Mouse (Mus musculus) ES-E14 (cell line): ENCODE measurements around the gene Rph3a. TPM values are rescaled to one million over a fixed set of nuclear protein-coding genes. Genes with fewer than 3 reads are reported as not detected.

ENCODE experiments used
- DNase-seq: peaks from one replicate; pipeline ENCODE4 v3.0.0-alpha.2; 2013; ENCODE audit warnings: low read depth, low spot score
- H3K27ac ChIP-seq: 2 replicates; pipeline ENCODE4 v1.5.1; 2012; ENCODE audit warnings: low read depth, mild to moderate bottlenecking, low read length, moderate library complexity, mixed read lengths; ENCODE audit not compliant: poor library complexity, insufficient read depth, severe bottlenecking
- H3K36me3 ChIP-seq: 2 replicates; pipeline ENCODE4 v1.6.1; 2012; ENCODE audit warnings: mild to moderate bottlenecking, low read length, moderate library complexity, mixed read lengths; ENCODE audit not compliant: control insufficient read depth, poor library complexity, insufficient read depth, severe bottlenecking
- H3K4me1 ChIP-seq, 2 experiments: fragments of 150-350 bp in 1 of 2; sonication (generic) in 1 of 2; 2 replicates each; pipeline ENCODE4 v1.6.1; 2012; ENCODE audit warnings: low read length in 2 of 2, mild to moderate bottlenecking in 1 of 2, mixed read lengths in 1 of 2; ENCODE audit not compliant: control insufficient read depth in 2 of 2, insufficient read depth in 2 of 2, poor library complexity in 1 of 2
- H3K4me3 ChIP-seq, 2 experiments: fragments of 150-350 bp in 1 of 2; sonication (generic) in 1 of 2; 2 replicates each; pipeline ENCODE4 v1.5.1; 2012; ENCODE audit warnings: low read length in 2 of 2, low read depth in 1 of 2, mild to moderate bottlenecking in 1 of 2, mixed read lengths in 1 of 2; ENCODE audit not compliant: insufficient read depth in 1 of 2, poor library complexity in 1 of 2, severe bottlenecking in 1 of 2
- H3K9ac ChIP-seq: 2 replicates; pipeline ENCODE4 v1.6.1; 2012; ENCODE audit warnings: low read depth, mild to moderate bottlenecking, low read length, mixed read lengths; ENCODE audit not compliant: poor library complexity, insufficient read depth, severe bottlenecking
- H3K9me3 ChIP-seq: fragments of 150-350 bp; sonication (generic); 2 replicates; pipeline ENCODE4 v1.6.1; 2012; ENCODE audit warnings: low read depth, mild to moderate bottlenecking, low read length; ENCODE audit not compliant: control insufficient read depth, insufficient read depth
- CHD2 ChIP-seq: IDR thresholded peaks from 2 replicates; pipeline ENCODE4 v1.6.1; 2014; ENCODE audit warnings: mild to moderate bottlenecking, low read depth, low read length, inconsistent platforms
- HCFC1 ChIP-seq: IDR thresholded peaks from 2 replicates; pipeline ENCODE4 v1.6.1; 2012; ENCODE audit warnings: low read length, inconsistent platforms, borderline replicate concordance; ENCODE audit not compliant: insufficient read depth
- MAFK ChIP-seq: IDR thresholded peaks from 2 replicates; pipeline ENCODE4 v1.6.1; 2014; ENCODE audit warnings: mild to moderate bottlenecking, low read depth, low read length, inconsistent platforms; ENCODE audit not compliant: insufficient read depth
- ZC3H11A ChIP-seq: IDR thresholded peaks from 2 replicates; pipeline ENCODE4 v1.6.1; 2012; ENCODE audit warnings: low read depth, mild to moderate bottlenecking, inconsistent platforms, low read length, borderline replicate concordance
- ZNF384 ChIP-seq: IDR thresholded peaks from 2 replicates; pipeline ENCODE4 v1.6.1; 2012; ENCODE audit warnings: low read depth, low read length, inconsistent platforms
- in situ Hi-C, 2 experiments: fragments of 600-800 bp; cut with MboI; formaldehyde crosslinking; loops; one replicate each; pipeline ENCODE4 v1.15.1; 2025; ENCODE audit warnings: low sequenced_read_pairs in 2 of 2, inconsistent platforms in 1 of 2; ENCODE audit not compliant: unreplicated experiment in 2 of 2
- total RNA-seq: library from RNA; depleted of rRNA; stranded (reverse); fragments of 300-350 nt; gene quantifications from 2 replicates; pipeline ENCODE4 v1.2.3, GENCODE M21; 2012

The Rph3a gene
- total RNA-seq, 1 experiment = 0.09 TPM

GRCm38 (mm10) chr5:121007130-121007529 is 2.8 kb downstream of the Rph3a start:
- H3K9me3 ChIP-seq = no peaks in the 10 kb centered on the region
- TF ChIP-seq HCFC1 (no peak), CHD2 (no peak), ZC3H11A (no peak), ZNF384 (no peak), MAFK (no peak)
- peaks cover 2 to 5% of the 10 kb centered on the region in 2 experiments; a peak in 1 of 4 replicates for H3K4me1 ChIP-seq
- no peak overlapping the region for H3K27ac ChIP-seq
- in situ Hi-C loops = no loop called here
- H3K36me3 ChIP-seq = no peaks in the 10 kb centered on the region
- no peak overlapping the region for H3K9ac ChIP-seq
- no peak for DNase-seq
- no peak overlapping the region for H3K4me3 ChIP-seq

GRCm38 (mm10) chr5:121006176-121006575 is 3.7 kb downstream of the Rph3a start:
- DNase-seq = no peak
- Histone ChIP-seq H3K27ac (no peak overlapping the region), H3K4me3 (no peak overlapping the region), H3K9ac (no peak overlapping the region), H3K4me1 (peaks cover 4 to 7% of the 10 kb centered on the region in 2 experiments; a peak in 2 of 4 replicates), H3K36me3 (no peaks in the 10 kb centered on the region), H3K9me3 (no peaks in the 10 kb centered on the region)
- in situ Hi-C loops = no loop called here
- TF ChIP-seq ZNF384 (no peak), CHD2 (no peak), ZC3H11A (no peak), HCFC1 (no peak), MAFK (no peak)

- in situ Hi-C loops = no loop called here
- H3K9me3 ChIP-seq = no peaks in the 10 kb centered on the region
- H3K9ac ChIP-seq = 0 out of 2 replicates have a peak overlapping the region, but pooled peaks have one; percentile 17
- peaks cover 4 to 7% of the 10 kb centered on the region in 2 experiments; a peak in 2 of 4 replicates for H3K4me1 ChIP-seq
- H3K4me3 ChIP-seq = peak overlapping the region; percentile 22 to 33; a peak in 2 of 4 replicates
- H3K27ac ChIP-seq = no peak overlapping the region
- no peak for DNase-seq
- TF ChIP-seq MAFK (no peak), HCFC1 (no peak), CHD2 (no peak), ZNF384 (no peak), ZC3H11A (no peak)
- H3K36me3 ChIP-seq = no peaks in the 10 kb centered on the region
Observed at GRCm38 (mm10) chr5:121003781-121004180, 6.1 kb downstream of the Rph3a start.

GRCm38 (mm10) chr5:120999573-120999972 is 10.3 kb downstream of the Rph3a start:
- TF ChIP-seq CHD2 = no peak
- no peak for TF ChIP-seq MAFK
- TF ChIP-seq HCFC1 = no peak
- in situ Hi-C loops = no loop called here
- peak; percentile 40 for DNase-seq
- Histone ChIP-seq H3K4me3 (no peak overlapping the region), H3K9ac (no peak overlapping the region), H3K27ac (no peak overlapping the region), H3K9me3 (no peaks in the 10 kb centered on the region), H3K4me1 (peaks cover 4% of the 10 kb centered on the region in 2 experiments; a peak in 2 of 4 replicates), H3K36me3 (no peaks in the 10 kb centered on the region)

- Histone ChIP-seq H3K9ac (no peak overlapping the region), H3K9me3 (no peaks in the 10 kb centered on the region), H3K36me3 (no peaks in the 10 kb centered on the region), H3K27ac (no peak overlapping the region), H3K4me1 (no peaks in the 10 kb centered on the region), H3K4me3 (no peak overlapping the region)
- DNase-seq = no peak
- in situ Hi-C loops = no loop called here
- no peak for TF ChIP-seq ZNF384
- TF ChIP-seq HCFC1 = no peak
- no peak for TF ChIP-seq CHD2
- no peak for TF ChIP-seq ZC3H11A
- TF ChIP-seq MAFK = no peak
Observed at GRCm38 (mm10) chr5:120988373-120988772, 21.5 kb downstream of the Rph3a start.
